Mouse (Mus musculus) right cerebral cortex, postnatal 14 days (tissue): ENCODE data around the gene Radil.

Source experiments
- DNase-seq: peaks from one replicate; pipeline ENCODE4 v3.0.0; 2022

Gene Radil

GRCm38 (mm10) chr5:142444791-142445531, 105.9 kb downstream of the Radil start:
- no peak for DNase-seq

- no peak for DNase-seq
Measured at GRCm38 (mm10) chr5:142443994-142444393, 106.9 kb downstream of the Radil start.

- no peak for DNase-seq
Measured at GRCm38 (mm10) chr5:142443514-142443913, 107.4 kb downstream of the Radil start.

GRCm38 (mm10) chr5:142442045-142442440, 108.9 kb downstream of the Radil start:
- no peak for DNase-seq

GRCm38 (mm10) chr5:142441332-142442044, 109.4 kb downstream of the Radil start:
- DNase-seq = no peak

- peak; percentile 45 for DNase-seq
Measured at GRCm38 (mm10) chr5:142440451-142441147, 110.3 kb downstream of the Radil start.

GRCm38 (mm10) chr5:142439911-142440432, 110.9 kb downstream of the Radil start:
- no peak for DNase-seq

GRCm38 (mm10) chr5:142438380-142438938, 112.4 kb downstream of the Radil start:
- DNase-seq = no peak

- DNase-seq = no peak
Measured at GRCm38 (mm10) chr5:142435736-142436135, 115.2 kb downstream of the Radil start.
